Mouse (Mus musculus): ENCODE results near the gene Gm20388. TPM values are rescaled to one million over a fixed set of nuclear protein-coding genes. Genes with fewer than 3 reads are reported as not detected.

Gm20388 gene
- polyA plus RNA-seq, 1 experiment from 2014 or later, result not detected

GRCm38 (mm10) chr8:122897200-122897599 is 2986.6 kb downstream of the Gm20388 start:
- H3K27me3 ChIP-seq (ENCODE audit: control insufficient read depth, insufficient read depth, low read length), result no peaks in the 10 kb centered on the region
- H3K27ac ChIP-seq (ENCODE audit: low read depth, low read length), result no peak overlapping the region
- no peak overlapping the region for H3K4me3 ChIP-seq (ENCODE audit: low read length)
- H3K4me2 ChIP-seq (replicated peaks; ENCODE audit: low read depth, low read length), result no peak overlapping the region
- no peak for ATAC-seq (ENCODE audit: low FRiP score, low TSS enrichment)
- H3K4me1 ChIP-seq (ENCODE audit: control insufficient read depth, insufficient read depth, low read length), result no peaks in the 10 kb centered on the region
- 96% methylated on average over 8 of the region's 8 CpGs for WGBS
- H3K9ac ChIP-seq (ENCODE audit: low read depth, low read length), result no peak overlapping the region
- H3K36me3 ChIP-seq (ENCODE audit: control insufficient read depth, insufficient read depth, low read length), result peaks cover 80% of the 10 kb centered on the region
- H3K9me3 ChIP-seq (ENCODE audit: control insufficient read depth, low read length), result no peaks in the 10 kb centered on the region

- H3K27me3 ChIP-seq (ENCODE audit: control insufficient read depth, insufficient read depth, low read length), result no peaks in the 10 kb centered on the region
- H3K4me2 ChIP-seq (replicated peaks; ENCODE audit: low read depth, low read length), result no peak overlapping the region
- H3K9me3 ChIP-seq (ENCODE audit: control insufficient read depth, low read length), result no peaks in the 10 kb centered on the region
- H3K9ac ChIP-seq (ENCODE audit: low read depth, low read length), result no peak overlapping the region
- ATAC-seq (ENCODE audit: low FRiP score, low TSS enrichment), result no peak
- peaks cover 72% of the 10 kb centered on the region for H3K36me3 ChIP-seq (ENCODE audit: control insufficient read depth, insufficient read depth, low read length)
- H3K4me3 ChIP-seq (ENCODE audit: low read length), result no peak overlapping the region
- no peaks in the 10 kb centered on the region for H3K4me1 ChIP-seq (ENCODE audit: control insufficient read depth, insufficient read depth, low read length)
- no peak overlapping the region for H3K27ac ChIP-seq (ENCODE audit: low read depth, low read length)
- 86% methylated on average over 4 of the region's 4 CpGs for WGBS
Measured at GRCm38 (mm10) chr8:122898018-122898417, 2987.4 kb downstream of the Gm20388 start.

GRCm38 (mm10) chr8:122898473-122898872 is 2987.8 kb downstream of the Gm20388 start:
- no peak for ATAC-seq (ENCODE audit: low FRiP score, low TSS enrichment)
- WGBS, result 96% methylated on average over 12 of the region's 12 CpGs
- H3K4me3 ChIP-seq (ENCODE audit: low read length), result no peak overlapping the region
- no peaks in the 10 kb centered on the region for H3K4me1 ChIP-seq (ENCODE audit: control insufficient read depth, insufficient read depth, low read length)
- H3K4me2 ChIP-seq (replicated peaks; ENCODE audit: low read depth, low read length), result no peak overlapping the region
- no peaks in the 10 kb centered on the region for H3K27me3 ChIP-seq (ENCODE audit: control insufficient read depth, insufficient read depth, low read length)
- H3K27ac ChIP-seq (ENCODE audit: low read depth, low read length), result no peak overlapping the region
- H3K36me3 ChIP-seq (ENCODE audit: control insufficient read depth, insufficient read depth, low read length), result peaks cover 67% of the 10 kb centered on the region
- H3K9ac ChIP-seq (ENCODE audit: low read depth, low read length), result no peak overlapping the region
- H3K9me3 ChIP-seq (ENCODE audit: control insufficient read depth, low read length), result no peaks in the 10 kb centered on the region

GRCm38 (mm10) chr8:122899085-122899484 is 2988.4 kb downstream of the Gm20388 start:
- H3K9ac ChIP-seq (ENCODE audit: low read depth, low read length), result no peak overlapping the region
- no peak overlapping the region for H3K27ac ChIP-seq (ENCODE audit: low read depth, low read length)
- H3K4me3 ChIP-seq (ENCODE audit: low read length), result no peak overlapping the region
- no peaks in the 10 kb centered on the region for H3K4me1 ChIP-seq (ENCODE audit: control insufficient read depth, insufficient read depth, low read length)
- 80% methylated on average over 5 of the region's 5 CpGs for WGBS
- H3K27me3 ChIP-seq (ENCODE audit: control insufficient read depth, insufficient read depth, low read length), result no peaks in the 10 kb centered on the region
- H3K4me2 ChIP-seq (replicated peaks; ENCODE audit: low read depth, low read length), result no peak overlapping the region
- H3K9me3 ChIP-seq (ENCODE audit: control insufficient read depth, low read length), result no peaks in the 10 kb centered on the region
- H3K36me3 ChIP-seq (ENCODE audit: control insufficient read depth, insufficient read depth, low read length), result peaks cover 61% of the 10 kb centered on the region
- ATAC-seq (ENCODE audit: low FRiP score, low TSS enrichment), result no peak

GRCm38 (mm10) chr8:122901476-122901875 is 2990.8 kb downstream of the Gm20388 start:
- 93% methylated on average over 7 of the region's 7 CpGs for WGBS
- no peak overlapping the region for H3K27ac ChIP-seq (ENCODE audit: low read depth, low read length)
- no peak overlapping the region for H3K9ac ChIP-seq (ENCODE audit: low read depth, low read length)
- ATAC-seq (ENCODE audit: low FRiP score, low TSS enrichment), result no peak
- H3K9me3 ChIP-seq (ENCODE audit: control insufficient read depth, low read length), result no peaks in the 10 kb centered on the region
- peaks cover 3% of the 10 kb centered on the region; the same call in 1 of the 2 replicates for H3K4me1 ChIP-seq (ENCODE audit: control insufficient read depth, insufficient read depth, low read length)
- peaks cover 37% of the 10 kb centered on the region for H3K36me3 ChIP-seq (ENCODE audit: control insufficient read depth, insufficient read depth, low read length)
- no peak overlapping the region for H3K4me3 ChIP-seq (ENCODE audit: low read length)
- H3K4me2 ChIP-seq (replicated peaks; ENCODE audit: low read depth, low read length), result no peak overlapping the region
- no peaks in the 10 kb centered on the region for H3K27me3 ChIP-seq (ENCODE audit: control insufficient read depth, insufficient read depth, low read length)

- no peak overlapping the region for H3K4me3 ChIP-seq (ENCODE audit: low read length)
- ATAC-seq (ENCODE audit: low FRiP score, low TSS enrichment), result no peak
- 90% methylated on average over 8 of the region's 8 CpGs for WGBS
Measured at GRCm38 (mm10) chr8:122901892-122902515, 2991.4 kb downstream of the Gm20388 start.

GRCm38 (mm10) chr8:122902581-122902980 is 2991.9 kb downstream of the Gm20388 start:
- no peak for ATAC-seq (ENCODE audit: low FRiP score, low TSS enrichment)
- Histone ChIP-seq H3K9me3 (ENCODE audit: control insufficient read depth, low read length) (no peaks in the 10 kb centered on the region), H3K27ac (ENCODE audit: low read depth, low read length) (no peak overlapping the region), H3K4me3 (ENCODE audit: low read length) (no peak overlapping the region), H3K4me2 (replicated peaks; ENCODE audit: low read depth, low read length) (no peak overlapping the region), H3K9ac (ENCODE audit: low read depth, low read length) (no peak overlapping the region), H3K4me1 (ENCODE audit: control insufficient read depth, insufficient read depth, low read length) (peaks cover 9% of the 10 kb centered on the region; the same call in 1 of the 2 replicates), H3K27me3 (ENCODE audit: control insufficient read depth, insufficient read depth, low read length) (no peaks in the 10 kb centered on the region), H3K36me3 (ENCODE audit: control insufficient read depth, insufficient read depth, low read length) (peaks cover 33% of the 10 kb centered on the region)
- WGBS, result 79% methylated on average over 3 of the region's 3 CpGs

More at GRCm38 (mm10) chr8:122901892-122902515, 2991.4 kb downstream of the Gm20388 start:
- H3K4me2 ChIP-seq (replicated peaks; ENCODE audit: low read depth, low read length), result no peak overlapping the region
- H3K36me3 ChIP-seq (ENCODE audit: control insufficient read depth, insufficient read depth, low read length), result peaks cover 33% of the 10 kb centered on the region
- H3K27ac ChIP-seq (ENCODE audit: low read depth, low read length), result no peak overlapping the region
- no peaks in the 10 kb centered on the region for H3K27me3 ChIP-seq (ENCODE audit: control insufficient read depth, insufficient read depth, low read length)
- H3K9me3 ChIP-seq (ENCODE audit: control insufficient read depth, low read length), result no peaks in the 10 kb centered on the region
- H3K9ac ChIP-seq (ENCODE audit: low read depth, low read length), result no peak overlapping the region
- H3K4me1 ChIP-seq (ENCODE audit: control insufficient read depth, insufficient read depth, low read length), result peaks cover 8% of the 10 kb centered on the region; the same call in 1 of the 2 replicates

- H3K27ac ChIP-seq (ENCODE audit: low read depth, low read length), result no peak overlapping the region
- H3K4me1 ChIP-seq (ENCODE audit: control insufficient read depth, insufficient read depth, low read length), result peaks cover 9% of the 10 kb centered on the region; the same call in 1 of the 2 replicates
- 73% methylated on average over 5 of the region's 5 CpGs for WGBS
- H3K9ac ChIP-seq (ENCODE audit: low read depth, low read length), result no peak overlapping the region
- no peak overlapping the region for H3K4me2 ChIP-seq (replicated peaks; ENCODE audit: low read depth, low read length)
- H3K4me3 ChIP-seq (ENCODE audit: low read length), result no peak overlapping the region
- H3K36me3 ChIP-seq (ENCODE audit: control insufficient read depth, insufficient read depth, low read length), result peaks cover 33% of the 10 kb centered on the region
- no peaks in the 10 kb centered on the region for H3K9me3 ChIP-seq (ENCODE audit: control insufficient read depth, low read length)
- ATAC-seq (ENCODE audit: low FRiP score, low TSS enrichment), result no peak
- H3K27me3 ChIP-seq (ENCODE audit: control insufficient read depth, insufficient read depth, low read length), result no peaks in the 10 kb centered on the region
Measured at GRCm38 (mm10) chr8:122903002-122903401, 2992.4 kb downstream of the Gm20388 start.

GRCm38 (mm10) chr8:122904496-122904895 is 2993.9 kb downstream of the Gm20388 start:
- Histone ChIP-seq H3K4me3 (ENCODE audit: low read length) (no peak overlapping the region), H3K27me3 (ENCODE audit: control insufficient read depth, insufficient read depth, low read length) (no peaks in the 10 kb centered on the region), H3K27ac (ENCODE audit: low read depth, low read length) (no peak overlapping the region), H3K9ac (ENCODE audit: low read depth, low read length) (no peak overlapping the region), H3K36me3 (ENCODE audit: control insufficient read depth, insufficient read depth, low read length) (peaks cover 30% of the 10 kb centered on the region), H3K4me2 (replicated peaks; ENCODE audit: low read depth, low read length) (no peak overlapping the region), H3K4me1 (ENCODE audit: control insufficient read depth, insufficient read depth, low read length) (peaks cover 9% of the 10 kb centered on the region; the same call in 1 of the 2 replicates), H3K9me3 (ENCODE audit: control insufficient read depth, low read length) (no peaks in the 10 kb centered on the region)
- WGBS, result 90% methylated on average over 11 of the region's 11 CpGs
- ATAC-seq (ENCODE audit: low FRiP score, low TSS enrichment), result no peak
